Mouse (Mus musculus): Measurements from ENCODE around the gene Nfil3. TPM values are rescaled to one million over a fixed set of nuclear protein-coding genes. Genes with fewer than 3 reads are reported as not detected.

Gene Nfil3
- total and polyA plus RNA-seq, 3 experiments = 0.35 to 0.93 TPM; not detected in 1

DNA sequence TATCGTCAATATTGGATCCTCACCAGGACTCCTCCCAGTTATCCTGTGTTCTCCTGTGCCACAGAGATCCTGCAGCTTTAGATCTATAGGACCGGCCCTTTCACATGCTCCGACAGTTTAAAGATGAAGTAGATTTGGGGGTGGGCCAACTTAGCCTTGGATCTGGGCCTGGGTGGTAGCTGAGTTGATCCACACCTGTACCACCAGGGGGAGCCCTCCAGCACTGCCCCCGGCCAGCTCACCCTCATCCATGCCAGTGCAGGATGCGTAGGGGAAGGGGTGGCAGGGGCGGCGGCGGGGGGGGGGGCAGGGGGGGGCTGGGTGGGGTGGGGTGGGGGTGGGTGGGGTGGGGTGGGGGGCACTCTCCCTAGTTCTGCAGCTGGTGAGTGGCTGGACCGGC lies 38.7 kb upstream of the Nfil3 start:
- Histone ChIP-seq H3K27ac (ENCODE audit: control insufficient read depth, low read depth, low read length) (no peak overlapping the region), H3K9me3 (replicated peaks; ENCODE audit: insufficient read depth, low read length) (no peaks in the 10 kb centered on the region), H3K4me3 (ENCODE audit: control insufficient read depth in 1 of 2, insufficient read depth in 1 of 2, low read depth in 2 of 2, low read length in 2 of 2) (no peak overlapping the region), H3K4me1 (ENCODE audit: control insufficient read depth in 1 of 2, insufficient read depth in 2 of 2, low read length in 2 of 2) (no peaks in the 10 kb centered on the region), H3K27me3 (ENCODE audit: control insufficient read depth in 1 of 2, insufficient read depth in 2 of 2, low read length in 2 of 2) (no peaks in the 10 kb centered on the region), H3K36me3 (ENCODE audit: control insufficient read depth in 1 of 2, insufficient read depth in 2 of 2, low read length in 2 of 2) (no peaks in the 10 kb centered on the region), H3K79me2 (ENCODE audit: control insufficient read depth, insufficient read depth, low read length, poor library complexity) (no peaks in the 10 kb centered on the region), H3K9ac (ENCODE audit: control insufficient read depth, low read depth, low read length, poor library complexity, severe bottlenecking) (no peak overlapping the region)
- DNase-seq (ENCODE audit: low read depth, low spot score) = no peak
- TF ChIP-seq ELF1 (IDR thresholded peaks at IDR 0.05; ENCODE audit: low read depth, low read length) = no peak
- peak in 1 of 3 experiments; percentile 38; a peak in 3 of 6 replicates for TF ChIP-seq CTCF (IDR thresholded peaks at IDR 0.05 in 2 of 3, conservative IDR thresholded peaks at IDR 0.05 in 1 of 3; ENCODE audit: control insufficient read depth in 1 of 3, insufficient read depth in 1 of 3, low read depth in 2 of 3, low read length in 3 of 3, poor library complexity in 1 of 3, severe bottlenecking in 1 of 3)

- no peak for TF ChIP-seq KAT2A (conservative IDR thresholded peaks at IDR 0.05; ENCODE audit: low read depth, low read length)
- no peak for TF ChIP-seq ELF1 (IDR thresholded peaks at IDR 0.05; ENCODE audit: low read depth, low read length)
- TF ChIP-seq NELFE (IDR thresholded peaks at IDR 0.05; ENCODE audit: low read depth, low read length) = no peak
- no peak for TF ChIP-seq MYC (IDR thresholded peaks at IDR 0.05; ENCODE audit: low read depth, low read length)
- Histone ChIP-seq H3K79me2 (ENCODE audit: control insufficient read depth, insufficient read depth, low read length, poor library complexity) (no peaks in the 10 kb centered on the region), H3K36me3 (ENCODE audit: control insufficient read depth in 1 of 2, insufficient read depth in 2 of 2, low read length in 2 of 2) (no peaks in the 10 kb centered on the region), H3K27ac (ENCODE audit: control insufficient read depth, low read depth, low read length) (no peak overlapping the region), H3K4me3 (ENCODE audit: control insufficient read depth in 1 of 2, insufficient read depth in 1 of 2, low read depth in 2 of 2, low read length in 2 of 2) (no peak overlapping the region), H3K9me3 (replicated peaks; ENCODE audit: insufficient read depth, low read length) (no peaks in the 10 kb centered on the region), H3K27me3 (ENCODE audit: control insufficient read depth in 1 of 2, insufficient read depth in 2 of 2, low read length in 2 of 2) (no peaks in the 10 kb centered on the region), H3K4me1 (ENCODE audit: control insufficient read depth in 1 of 2, insufficient read depth in 2 of 2, low read length in 2 of 2) (no peaks in the 10 kb centered on the region), H3K9ac (ENCODE audit: control insufficient read depth, low read depth, low read length, poor library complexity, severe bottlenecking) (no peak overlapping the region)
- no peak for DNase-seq (ENCODE audit: low read depth, low spot score)
Measured at GRCm38 (mm10) chr13:53018976-53019375, 38.1 kb upstream of the Nfil3 start.

- Histone ChIP-seq H3K27ac (ENCODE audit: control insufficient read depth, low read depth, low read length) (no peak overlapping the region), H3K4me1 (ENCODE audit: control insufficient read depth in 1 of 2, insufficient read depth in 2 of 2, low read length in 2 of 2) (no peaks in the 10 kb centered on the region), H3K27me3 (ENCODE audit: control insufficient read depth in 1 of 2, insufficient read depth in 2 of 2, low read length in 2 of 2) (no peaks in the 10 kb centered on the region), H3K79me2 (ENCODE audit: control insufficient read depth, insufficient read depth, low read length, poor library complexity) (no peaks in the 10 kb centered on the region), H3K9ac (ENCODE audit: control insufficient read depth, low read depth, low read length, poor library complexity, severe bottlenecking) (no peak overlapping the region), H3K9me3 (replicated peaks; ENCODE audit: insufficient read depth, low read length) (no peaks in the 10 kb centered on the region), H3K4me3 (ENCODE audit: control insufficient read depth in 1 of 2, insufficient read depth in 1 of 2, low read depth in 2 of 2, low read length in 2 of 2) (no peak overlapping the region), H3K36me3 (ENCODE audit: control insufficient read depth in 1 of 2, insufficient read depth in 2 of 2, low read length in 2 of 2) (no peaks in the 10 kb centered on the region)
- TF ChIP-seq CHD2 (IDR thresholded peaks at IDR 0.05; ENCODE audit: low read length) (no peak), MEF2A (IDR thresholded peaks at IDR 0.05; ENCODE audit: extremely low read depth, insufficient replicate concordance, low read depth, low read length, poor library complexity, severe bottlenecking) (no peak), CHD1 (IDR thresholded peaks at IDR 0.05; ENCODE audit: low read depth, low read length) (no peak), JUND (IDR thresholded peaks at IDR 0.05; ENCODE audit: low read depth, low read length) (no peak), NRF1 (IDR thresholded peaks at IDR 0.05; ENCODE audit: insufficient read depth, low read depth, low read length, poor library complexity, severe bottlenecking) (no peak), E2F4 (IDR thresholded peaks at IDR 0.05; ENCODE audit: borderline replicate concordance, low read depth, low read length) (no peak), GABPA (IDR thresholded peaks at IDR 0.05; ENCODE audit: low read depth, low read length) (no peak), HCFC1 (IDR thresholded peaks at IDR 0.05; ENCODE audit: low read depth, low read length) (no peak), POLR2AphosphoS5 (IDR thresholded peaks at IDR 0.05; ENCODE audit: borderline replicate concordance, low read depth, low read length) (no peak)
- DNase-seq (ENCODE audit: low read depth, low spot score) = no peak
Measured at GRCm38 (mm10) chr13:53017983-53018382, 37.1 kb upstream of the Nfil3 start.
